ENCODE assay signal across 30 mouse cellular contexts in the genomic region with DNA sequence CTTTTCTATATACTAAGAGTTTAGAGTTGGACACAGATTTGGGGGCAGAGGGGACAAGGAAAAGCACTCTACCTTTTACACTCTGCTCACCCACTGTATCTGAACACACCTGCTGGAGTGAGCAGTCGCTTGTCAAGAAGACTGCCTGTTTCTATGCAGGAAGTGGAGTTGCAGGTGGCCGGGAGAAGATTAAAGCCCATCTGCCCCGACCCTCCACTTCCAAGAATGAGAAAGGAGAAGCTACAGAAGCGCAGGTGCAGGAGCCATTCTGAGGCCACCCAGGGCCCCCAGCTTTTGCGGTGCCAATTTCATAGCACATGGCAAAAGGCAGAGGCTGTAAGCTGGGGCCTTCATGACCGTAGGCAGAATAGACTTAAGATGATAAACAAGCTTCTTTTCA.
DNase-seq lines count a peak whose midpoint lies in the region; ATAC-seq and TF ChIP-seq lines count a peak whose summit lies in the region.
"Had no signal": no experiment of that assay in that cellular context is flagged by ENCODE, and none has a peak within 500 bp of the region (broad histone marks: within the 10 kb centered on the region; RNA-seq: fewer than 3 reads in every experiment).

No protein-coding gene starts in this region.

- ATAC-seq in megakaryocyte-erythroid progenitor cell, adult 5-6 weeks (replicated peaks; ENCODE audit: low FRiP score, low TSS enrichment, poor library complexity, severe bottlenecking), result no peak
- ATAC-seq: forebrain, embryonic 15.5 days; hindbrain, postnatal 0 days; inflammation-experienced regulatory T-cells, adult 6 months; Patski had no signal

- no peak overlapping the region for H3K4me3 ChIP-seq in layer of hippocampus, adult 2 months
- H3K4me3 ChIP-seq: embryonic facial prominence, embryonic 10.5 days; embryonic facial prominence, embryonic 13.5 days; erythroblast, embryonic 14.5 days; forebrain, embryonic 12.5 days; forebrain, embryonic 15.5 days; heart, adult 2 months; heart, embryonic 10.5 days; hindbrain, embryonic 10.5 days had no signal

- no peak for TF ChIP-seq CTCF in layer of hippocampus, adult 2 months (conservative IDR thresholded peaks at IDR 0.05)

- DNase-seq in A20 (ENCODE audit: low read depth, low spot score), result peak; percentile 47
- DNase-seq in MEL-GATA-1-ER (ENCODE audit: extremely low read depth, low read depth), result peak; percentile 36
- peak; percentile 58 for DNase-seq in thymus, postnatal 0 days (ENCODE audit: low spot score)
- DNase-seq in thymus, postnatal 25 days, result peak; percentile 52
- DNase-seq in layer of hippocampus, adult 2 months (ENCODE audit: low spot score in 2 of 2), result no peak
- DNase-seq in frontal cortex, postnatal 10 days (ENCODE audit: low spot score in 2 of 2), result no peak
- DNase-seq in spleen, adult 18-20 months, result no peak
- DNase-seq: adrenal gland, adult 8-10 months; adrenal gland, postnatal 25 days; B cell, adult 2 months; cerebellum, adult 11-12 months; cerebellum, adult 8-10 months; cerebellum, postnatal 36 days; embryo, embryonic 11 days; gastrocnemius, postnatal 10 days; gastrocnemius, postnatal 36 days; heart, adult 2 months; heart, postnatal 36 days had no signal

- no peak overlapping the region for H3K27ac ChIP-seq in layer of hippocampus, adult 2 months
- H3K27ac ChIP-seq: embryonic facial prominence, embryonic 10.5 days; embryonic facial prominence, embryonic 13.5 days; forebrain, embryonic 12.5 days; forebrain, embryonic 15.5 days; heart, adult 2 months; heart, embryonic 10.5 days; hindbrain, embryonic 10.5 days; hindbrain, embryonic 14.5 days; hindbrain, postnatal 0 days had no signal

Comparison
In these comparisons a context has a peak if more than half of its experiments do, and no peak if none do; other contexts are left out.
1. DNase-seq: peak in A20 (single experiment), MEL-GATA-1-ER (single experiment), thymus, postnatal 0 days (single experiment) and thymus, postnatal 25 days (single experiment); none in layer of hippocampus, adult 2 months (0 of 2), frontal cortex, postnatal 10 days (0 of 2) and spleen, adult 18-20 months (0 of 2).